Mouse (Mus musculus) heart, embryonic 14.5 days (tissue): ENCODE data around the gene Tns1. TPM values are rescaled to one million over a fixed set of nuclear protein-coding genes. Genes with fewer than 3 reads are reported as not detected.
"Not testable (repeated sequence)": the region's sequence is repeated elsewhere in the genome, so short reads cannot be mapped to it uniquely, and the experiment has no call there.

Experiments used
- ATAC-seq: fragments of 200-750 bp; cut with Nextera tagmentation; 2 replicates; pipeline ENCODE4 v1.8.0; 2017; ENCODE audit warnings: low read depth, moderate TSS enrichment; ENCODE audit not compliant: insufficient number of reproducible peaks, insufficient read depth, low FRiP score
- H3K27ac ChIP-seq, 2 experiments: fragments of 200-500 bp in 1 of 2; fragments of 300-500 bp in 1 of 2; sonication (generic) in 1 of 2; replicated peaks in 1 of 2; 2 replicates each; pipeline ENCODE4 v1.5.1; 2012 to 2014; ENCODE audit warnings: low read depth in 2 of 2, low read length in 2 of 2, control low read depth in 1 of 2, mild to moderate bottlenecking in 1 of 2, mixed read lengths in 1 of 2; ENCODE audit not compliant: control insufficient read depth in 1 of 2, insufficient read depth in 1 of 2
- H3K27me3 ChIP-seq: fragments of 300-500 bp; sonication (generic); 2 replicates; pipeline ENCODE4 v1.6.1; 2014; ENCODE audit warnings: mild to moderate bottlenecking, low read length, control low read depth; ENCODE audit not compliant: control insufficient read depth, insufficient read depth
- H3K36me3 ChIP-seq: fragments of 300-500 bp; sonication (generic); 2 replicates; pipeline ENCODE4 v1.6.1; 2014; ENCODE audit warnings: mild to moderate bottlenecking, control low read depth, low read length, mixed read lengths; ENCODE audit not compliant: control insufficient read depth, insufficient read depth
- H3K4me1 ChIP-seq, 2 experiments: fragments of 200-500 bp in 1 of 2; fragments of 300-500 bp in 1 of 2; sonication (generic) in 1 of 2; 2 replicates each; pipeline ENCODE4 v1.6.1; 2012 to 2014; ENCODE audit warnings: low read length in 2 of 2, control low read depth in 1 of 2, mixed read lengths in 1 of 2; ENCODE audit not compliant: control insufficient read depth in 2 of 2, insufficient read depth in 2 of 2
- H3K4me2 ChIP-seq: fragments of 300-500 bp; sonication (generic); 2 replicates; pipeline ENCODE4 v1.6.1; 2014; ENCODE audit warnings: mild to moderate bottlenecking, low read length
- H3K4me3 ChIP-seq, 2 experiments: fragments of 200-500 bp in 1 of 2; fragments of 300-500 bp in 1 of 2; sonication (generic) in 1 of 2; 2 replicates each; pipeline ENCODE4 v1.5.1; 2012 to 2014; ENCODE audit warnings: low read length in 2 of 2, mild to moderate bottlenecking in 2 of 2, control low read depth in 1 of 2, low read depth in 1 of 2, moderate library complexity in 1 of 2; ENCODE audit not compliant: control insufficient read depth in 1 of 2, insufficient read depth in 1 of 2
- H3K9ac ChIP-seq: fragments of 300-500 bp; sonication (generic); 2 replicates; pipeline ENCODE4 v1.6.1; 2014; ENCODE audit warnings: mild to moderate bottlenecking, low read length
- H3K9me3 ChIP-seq: fragments of 300-500 bp; sonication (generic); 2 replicates; pipeline ENCODE4 v1.6.1; 2016; ENCODE audit warnings: low read length, control low read depth; ENCODE audit not compliant: control insufficient read depth
- WGBS: fragments of 180-500 bp; shearing (Covaris S2); extraction: QIAGEN DNeasy Blood & Tissue Kit; methylation state at CpG from one replicate; pipeline ENCODE4 v1.1.7; 2014; 5-methylcytosine and 5-hydroxymethylcytosine counted together
- polyA plus RNA-seq: library from polyadenylated mRNA; unstranded; fragments of >200 nt; fragmentation: Nextera tagmentation; extraction: Ambion mirVana; gene quantifications from 2 replicates; pipeline ENCODE4 v1.2.1, GENCODE M21; 2014

Gene Tns1
- polyA plus RNA-seq, result 125 and 142 TPM in 2 replicates

GRCm38 (mm10) chr1:74124021-74124981 lies at the start of gene Tns1:
Gene Tns1 (minus strand): TSS chr1:74124449.
- Histone ChIP-seq H3K9me3 (no peaks in the 10 kb centered on the region), H3K4me3 (peak within 1 kb of the TSS; percentile 45 to 52), H3K4me2 (peak within 1 kb of the TSS; percentile 92), H3K27ac (0 out of 4 replicates have a peak within 1 kb of the TSS, but pooled peaks of 1 of the 2 experiments have one; percentile 20), H3K9ac (peak within 1 kb of the TSS; percentile 74), H3K36me3 (no peaks in the 10 kb centered on the region), H3K27me3 (no peaks in the 10 kb centered on the region), H3K4me1 (peaks cover 16 to 20% of the 10 kb centered on the region in 2 experiments)
- 1% methylated on average over 83 of the region's 84 CpGs for WGBS
- peak; percentile 72 for ATAC-seq

- 45% methylated on average over 3 of the region's 3 CpGs for WGBS
- H3K4me1 ChIP-seq, result no peaks in the 10 kb centered on the region; a peak in 1 of 4 replicates
- no peak overlapping the region for H3K9ac ChIP-seq
- no peak for ATAC-seq
- no peak overlapping the region for H3K4me2 ChIP-seq
- H3K4me3 ChIP-seq, result no peak overlapping the region
- no peaks in the 10 kb centered on the region for H3K27me3 ChIP-seq
- no peaks in the 10 kb centered on the region for H3K36me3 ChIP-seq
- no peaks in the 10 kb centered on the region for H3K9me3 ChIP-seq
- no peak overlapping the region for H3K27ac ChIP-seq
Observed at GRCm38 (mm10) chr1:74172722-74173121, 48.5 kb upstream of the Tns1 start.

- no peak for ATAC-seq
Observed at GRCm38 (mm10) chr1:74169721-74170120, 45.5 kb upstream of the Tns1 start.

GRCm38 (mm10) chr1:74167136-74167535 lies 42.9 kb upstream of the Tns1 start:
- Histone ChIP-seq H3K9me3 (no peaks in the 10 kb centered on the region), H3K4me3 (no peak overlapping the region), H3K27me3 (no peaks in the 10 kb centered on the region), H3K9ac (no peak overlapping the region), H3K36me3 (no peaks in the 10 kb centered on the region), H3K27ac (no peak overlapping the region), H3K4me1 (no peaks in the 10 kb centered on the region; a peak in 1 of 4 replicates), H3K4me2 (no peak overlapping the region)
- 74% methylated on average over 5 of the region's 5 CpGs for WGBS
- ATAC-seq, result no peak

More at GRCm38 (mm10) chr1:74169721-74170120, 45.5 kb upstream of the Tns1 start:
- H3K4me3 ChIP-seq, result no peak overlapping the region
- H3K27ac ChIP-seq, result no peak overlapping the region
- H3K4me2 ChIP-seq, result no peak overlapping the region
- no peaks in the 10 kb centered on the region for H3K36me3 ChIP-seq
- H3K4me1 ChIP-seq, result no peaks in the 10 kb centered on the region; a peak in 1 of 4 replicates
- H3K9ac ChIP-seq, result no peak overlapping the region
- WGBS, result 87% methylated on average over 3 of the region's 3 CpGs
- H3K27me3 ChIP-seq, result no peaks in the 10 kb centered on the region
- H3K9me3 ChIP-seq, result no peaks in the 10 kb centered on the region

GRCm38 (mm10) chr1:74160036-74160435 lies 35.8 kb upstream of the Tns1 start:
- Histone ChIP-seq H3K27ac (no peak overlapping the region), H3K4me1 (peaks cover 10 to 16% of the 10 kb centered on the region in 2 experiments), H3K9me3 (no peaks in the 10 kb centered on the region), H3K36me3 (no peaks in the 10 kb centered on the region), H3K27me3 (no peaks in the 10 kb centered on the region), H3K4me3 (no peak overlapping the region), H3K4me2 (no peak overlapping the region), H3K9ac (no peak overlapping the region)
- ATAC-seq, result no peak
- 49% methylated on average over 2 of the region's 2 CpGs for WGBS

- not testable (repeated sequence) for H3K4me2 ChIP-seq, ATAC-seq, H3K36me3 ChIP-seq, H3K9ac ChIP-seq, H3K27ac ChIP-seq, H3K4me3 ChIP-seq, H3K9me3 ChIP-seq, H3K27me3 ChIP-seq
- H3K4me1 ChIP-seq, result peaks cover 10 to 16% of the 10 kb centered on the region in 2 experiments
- 78% methylated on average over 4 of the region's 5 CpGs for WGBS
Observed at GRCm38 (mm10) chr1:74159613-74160012, 35.4 kb upstream of the Tns1 start.

- no peak for ATAC-seq
- H3K9ac ChIP-seq, result no peak overlapping the region
- WGBS, result 38% methylated on average over 14 of the region's 14 CpGs
- H3K9me3 ChIP-seq, result no peaks in the 10 kb centered on the region
- no peaks in the 10 kb centered on the region for H3K36me3 ChIP-seq
- peak overlapping the region; percentile 76 to 84 for H3K27ac ChIP-seq
- no peaks in the 10 kb centered on the region for H3K27me3 ChIP-seq
- peak overlapping the region; percentile 37 for H3K4me2 ChIP-seq
- no peak overlapping the region for H3K4me3 ChIP-seq
- peaks cover 10 to 20% of the 10 kb centered on the region in 2 experiments for H3K4me1 ChIP-seq
Observed at GRCm38 (mm10) chr1:74156381-74156910, 32.2 kb upstream of the Tns1 start.
